Mouse (Mus musculus) ES-Bruce4 (cell line): ENCODE measurements around the gene Fars2.

Experiments used
- CTCF ChIP-seq: IDR thresholded peaks from one replicate; pipeline ENCODE4 v1.8.1; 2011; ENCODE audit warnings: low read depth, low read length
- EP300 ChIP-seq: IDR thresholded peaks from 2 replicates; pipeline ENCODE4 v1.6.1; 2011; ENCODE audit warnings: low read depth, low read length; ENCODE audit not compliant: insufficient read depth
- POLR2A ChIP-seq: IDR thresholded peaks from one replicate; pipeline ENCODE4 v1.8.1; 2011; ENCODE audit warnings: low read length; ENCODE audit not compliant: insufficient read depth

GRCm38 (mm10) chr13:36582406-36583070, 465.3 kb downstream of the Fars2 start:
- TF ChIP-seq POLR2A, result no peak
- TF ChIP-seq CTCF, result no peak
- no peak for TF ChIP-seq EP300
